Mouse (Mus musculus): ENCODE measurements around the gene Add3. TPM values are rescaled to one million over a fixed set of nuclear protein-coding genes. Genes with fewer than 3 reads are reported as not detected.

The Add3 gene
- polyA plus RNA-seq, 1 experiment from 2014 or later: 52.4 TPM

DNA sequence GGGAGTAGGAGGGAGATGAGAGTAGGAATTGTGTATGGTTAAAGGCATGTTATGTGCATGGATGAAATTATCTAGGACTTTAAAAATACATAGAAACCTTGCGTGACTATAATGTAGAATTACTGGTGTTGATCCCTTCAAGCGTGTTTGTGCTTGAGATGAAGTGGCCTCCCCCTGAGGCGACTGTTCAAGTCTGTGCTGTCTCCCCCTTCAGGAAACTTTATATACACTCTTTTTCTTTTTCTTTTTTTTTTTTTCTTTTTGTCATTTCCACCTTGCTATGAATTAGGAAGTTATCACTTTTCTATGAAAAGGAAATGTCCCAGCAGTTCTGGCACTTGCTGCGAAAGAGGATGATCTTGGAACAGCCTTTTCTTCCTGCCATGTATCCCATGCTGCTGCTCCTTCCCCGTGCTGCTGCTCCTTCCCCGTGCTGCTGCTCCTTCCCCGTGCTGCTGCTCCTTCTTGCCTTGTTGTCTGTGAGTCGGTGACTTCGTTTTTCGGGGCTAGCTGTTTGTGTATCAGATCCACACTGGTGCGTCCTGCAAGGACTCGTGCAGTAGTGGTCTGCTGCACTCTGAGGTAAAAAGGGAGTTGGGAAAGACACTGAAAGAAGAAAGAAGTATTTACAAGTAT lies 40.0 kb downstream of the Add3 start:
- H3K36me3 ChIP-seq (ENCODE audit: control insufficient read depth, insufficient read depth, low read length): no peaks in the 10 kb centered on the region
- 64% methylated on average over 12 of the region's 12 CpGs for WGBS
- H3K9ac ChIP-seq (ENCODE audit: low read length): no peak overlapping the region
- TF ChIP-seq CTCF (IDR thresholded peaks at IDR 0.05; ENCODE audit: low read depth) (peak; percentile 39), EP300 (optimal IDR thresholded peaks at IDR 0.05) (no peak)
- H3K27me3 ChIP-seq (ENCODE audit: control insufficient read depth, insufficient read depth, low read length): no peaks in the 10 kb centered on the region
- peak overlapping the region; percentile 77 for H3K27ac ChIP-seq (replicated peaks)
- ATAC-seq (ENCODE audit: low FRiP score, low TSS enrichment) (no peak), DNase-seq (ENCODE audit: low spot score) (no peak)
- H3K4me1 ChIP-seq (replicated peaks; ENCODE audit: control insufficient read depth, insufficient read depth): peaks cover 14% of the 10 kb centered on the region
- H3K4me3 ChIP-seq (ENCODE audit: low read depth, low read length): no peak overlapping the region
- H3K9me3 ChIP-seq (ENCODE audit: control insufficient read depth, low read length): no peaks in the 10 kb centered on the region
- no peak overlapping the region for H3K4me2 ChIP-seq (replicated peaks; ENCODE audit: low read depth)

DNA sequence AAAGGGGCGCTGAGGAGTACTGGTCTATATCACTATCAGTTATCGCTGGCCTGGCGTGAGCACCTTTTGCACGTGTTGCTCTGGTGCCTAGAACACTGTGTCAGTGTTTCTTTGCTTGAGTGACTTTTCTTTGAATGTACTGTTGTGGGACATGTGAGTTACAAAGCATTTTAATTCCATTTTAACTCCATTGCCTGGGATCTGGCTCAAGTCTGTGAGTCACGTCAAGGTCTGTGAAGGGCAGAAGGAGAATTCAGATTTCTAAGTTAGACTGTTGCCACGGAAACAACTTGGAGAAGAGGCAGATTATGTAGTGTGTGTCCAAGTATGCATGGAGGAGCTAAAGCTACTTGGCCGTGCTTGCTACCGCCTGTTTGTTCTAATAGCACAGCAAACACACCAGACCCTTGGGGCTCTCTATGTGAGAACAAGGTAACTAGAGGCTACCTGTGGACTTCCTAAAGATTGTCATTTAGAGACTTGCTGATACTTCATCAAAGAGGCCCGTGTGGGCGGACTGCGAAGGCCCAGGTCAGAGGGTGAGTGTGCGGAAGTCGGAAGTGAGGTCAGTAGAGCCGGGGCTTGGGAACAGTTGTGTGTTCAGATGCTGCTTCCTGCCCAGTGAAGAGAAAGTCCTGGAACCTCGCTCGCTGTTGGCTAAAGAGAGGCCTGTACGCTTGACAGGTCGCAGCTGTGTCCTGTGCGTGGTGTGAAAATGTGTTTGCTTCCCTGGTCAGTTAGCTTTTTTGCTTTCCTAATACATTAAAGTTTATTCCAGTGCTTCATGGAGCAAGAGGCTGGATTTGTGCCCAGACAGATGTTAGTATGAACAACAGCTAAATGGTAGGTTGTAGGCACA lies 41.0 kb downstream of the Add3 start:
- ATAC-seq (ENCODE audit: low FRiP score, low TSS enrichment): peak; percentile 63
- H3K4me1 ChIP-seq (replicated peaks; ENCODE audit: control insufficient read depth, insufficient read depth): peaks cover 14% of the 10 kb centered on the region
- H3K4me2 ChIP-seq (replicated peaks; ENCODE audit: low read depth): 0 out of 2 replicates have a peak overlapping the region, but pooled peaks have one; percentile 15

DNA sequence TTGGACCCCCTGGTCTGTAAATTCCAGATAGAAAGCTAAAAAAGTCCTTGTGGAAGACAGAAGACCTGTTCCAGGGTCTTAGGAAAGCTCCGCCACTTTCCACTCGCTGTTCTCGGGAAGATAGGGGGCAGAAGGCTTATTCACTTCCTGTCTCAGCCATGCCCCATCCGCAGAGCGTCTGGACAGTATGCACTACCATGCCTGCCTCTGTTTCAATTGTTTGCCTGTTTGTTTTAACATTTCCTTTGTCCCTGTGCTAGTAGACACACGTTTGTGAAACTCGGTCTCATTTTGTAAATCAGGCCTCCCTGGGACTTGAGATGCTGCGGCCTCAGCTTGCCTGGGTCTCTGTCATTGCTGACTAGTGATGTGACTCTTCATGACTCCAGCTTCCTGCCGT lies 43.4 kb downstream of the Add3 start:
- H3K27ac ChIP-seq (replicated peaks): peak overlapping the region; percentile 56

More for the DNA sequence above, 41.0 kb downstream of the Add3 start:
- Histone ChIP-seq H3K36me3 (ENCODE audit: control insufficient read depth, insufficient read depth, low read length) (no peaks in the 10 kb centered on the region), H3K27ac (replicated peaks) (peak overlapping the region; percentile 77), H3K4me3 (ENCODE audit: low read depth, low read length) (no peak overlapping the region), H3K9ac (ENCODE audit: low read length) (no peak overlapping the region), H3K9me3 (ENCODE audit: control insufficient read depth, low read length) (no peaks in the 10 kb centered on the region), H3K27me3 (ENCODE audit: control insufficient read depth, insufficient read depth, low read length) (no peaks in the 10 kb centered on the region)
- DNase-seq (ENCODE audit: low spot score): peak; percentile 47
- 42% methylated on average over 19 of the region's 19 CpGs for WGBS
- TF ChIP-seq EP300 (optimal IDR thresholded peaks at IDR 0.05) (no peak), CTCF (IDR thresholded peaks at IDR 0.05; ENCODE audit: low read depth) (no peak)

DNA sequence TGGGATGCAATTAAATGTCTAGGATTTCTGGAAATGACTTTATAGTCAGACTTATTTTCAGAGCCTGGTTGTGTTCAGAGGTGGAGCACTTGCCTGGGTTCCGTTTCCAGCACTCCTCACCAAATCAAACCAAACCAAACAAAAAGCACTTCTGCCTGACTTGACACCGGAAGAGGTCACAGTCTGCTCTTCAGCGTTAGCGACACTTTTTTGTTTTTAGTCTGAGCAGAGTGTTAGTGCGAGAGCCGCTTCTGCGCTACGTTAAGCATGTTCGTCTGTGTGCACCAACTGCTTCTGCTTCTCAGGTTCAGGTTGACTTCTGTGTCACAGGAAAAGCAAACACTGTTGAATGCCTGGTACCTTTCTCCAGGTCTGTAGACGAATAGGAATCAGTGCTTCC lies 44.0 kb downstream of the Add3 start:
- no peak overlapping the region for H3K9ac ChIP-seq (ENCODE audit: low read length)
- H3K27ac ChIP-seq (replicated peaks): peak overlapping the region; percentile 56
- H3K36me3 ChIP-seq (ENCODE audit: control insufficient read depth, insufficient read depth, low read length): no peaks in the 10 kb centered on the region; the same call in 1 of the 2 replicates
- no peak for TF ChIP-seq EP300 (optimal IDR thresholded peaks at IDR 0.05)
- no peak for TF ChIP-seq CTCF (IDR thresholded peaks at IDR 0.05; ENCODE audit: low read depth)
- no peak overlapping the region for H3K4me3 ChIP-seq (ENCODE audit: low read depth, low read length)
- H3K9me3 ChIP-seq (ENCODE audit: control insufficient read depth, low read length): no peaks in the 10 kb centered on the region
- H3K4me2 ChIP-seq (replicated peaks; ENCODE audit: low read depth): peak overlapping the region; percentile 23
- ATAC-seq (ENCODE audit: low FRiP score, low TSS enrichment) (peak; percentile 33; the same call in 1 of the 2 replicates), DNase-seq (ENCODE audit: low spot score) (peak; percentile 27)
- WGBS: 17% methylated on average over 10 of the region's 10 CpGs
- peaks cover 14% of the 10 kb centered on the region for H3K4me1 ChIP-seq (replicated peaks; ENCODE audit: control insufficient read depth, insufficient read depth)
- no peaks in the 10 kb centered on the region for H3K27me3 ChIP-seq (ENCODE audit: control insufficient read depth, insufficient read depth, low read length)

More for the DNA sequence above, 43.4 kb downstream of the Add3 start:
- DNase-seq (ENCODE audit: low spot score) (no peak), ATAC-seq (ENCODE audit: low FRiP score, low TSS enrichment) (no peak)
- no peaks in the 10 kb centered on the region for H3K27me3 ChIP-seq (ENCODE audit: control insufficient read depth, insufficient read depth, low read length)
- H3K9me3 ChIP-seq (ENCODE audit: control insufficient read depth, low read length): no peaks in the 10 kb centered on the region
- H3K4me3 ChIP-seq (ENCODE audit: low read depth, low read length): no peak overlapping the region
- WGBS: 38% methylated on average over 9 of the region's 9 CpGs
- H3K36me3 ChIP-seq (ENCODE audit: control insufficient read depth, insufficient read depth, low read length): no peaks in the 10 kb centered on the region
- TF ChIP-seq CTCF (IDR thresholded peaks at IDR 0.05; ENCODE audit: low read depth) (peak; percentile 32), EP300 (optimal IDR thresholded peaks at IDR 0.05) (no peak)
- H3K4me2 ChIP-seq (replicated peaks; ENCODE audit: low read depth): no peak overlapping the region
- H3K9ac ChIP-seq (ENCODE audit: low read length): no peak overlapping the region
- H3K4me1 ChIP-seq (replicated peaks; ENCODE audit: control insufficient read depth, insufficient read depth): peaks cover 14% of the 10 kb centered on the region

DNA sequence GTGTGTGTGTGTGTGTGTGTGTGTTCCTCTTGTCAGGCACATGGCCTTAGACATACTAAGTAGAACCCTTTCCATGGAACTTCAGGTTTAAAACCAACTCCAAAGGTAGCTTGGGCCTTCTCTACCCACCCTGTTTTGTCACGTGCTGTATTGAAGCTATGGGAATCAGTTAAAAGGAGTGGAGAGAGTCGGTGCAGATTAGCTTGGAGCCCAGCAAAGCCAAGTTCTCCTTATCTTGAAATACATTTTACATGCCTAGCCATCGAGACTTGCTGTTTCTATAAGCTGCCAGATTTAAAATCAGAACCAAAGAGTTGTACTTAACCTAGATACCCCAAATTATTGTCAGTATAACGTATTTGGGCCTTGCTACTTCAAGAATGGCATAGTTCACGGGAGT lies 44.7 kb downstream of the Add3 start:
- no peaks in the 10 kb centered on the region; the same call in 1 of the 2 replicates for H3K36me3 ChIP-seq (ENCODE audit: control insufficient read depth, insufficient read depth, low read length)
- no peak for ATAC-seq (ENCODE audit: low FRiP score, low TSS enrichment)
- TF ChIP-seq CTCF (IDR thresholded peaks at IDR 0.05; ENCODE audit: low read depth) (no peak), EP300 (optimal IDR thresholded peaks at IDR 0.05) (no peak)
- H3K27me3 ChIP-seq (ENCODE audit: control insufficient read depth, insufficient read depth, low read length): no peaks in the 10 kb centered on the region
- no peak overlapping the region for H3K4me3 ChIP-seq (ENCODE audit: low read depth, low read length)
- no peak for DNase-seq (ENCODE audit: low spot score)
- 50% methylated on average over 5 of the region's 5 CpGs for WGBS
- no peak overlapping the region for H3K9ac ChIP-seq (ENCODE audit: low read length)
- H3K27ac ChIP-seq (replicated peaks): peak overlapping the region; percentile 56
- H3K4me1 ChIP-seq (replicated peaks; ENCODE audit: control insufficient read depth, insufficient read depth): peaks cover 14% of the 10 kb centered on the region
- no peak overlapping the region for H3K4me2 ChIP-seq (replicated peaks; ENCODE audit: low read depth)
- no peaks in the 10 kb centered on the region for H3K9me3 ChIP-seq (ENCODE audit: control insufficient read depth, low read length)
